Mouse (Mus musculus) cerebellum, postnatal 4 days (tissue): ENCODE measurements at regions not wholly inside any gene's neighbourhood (a gene's known extent, or its start where the extent isn't known, plus 50 kb on each side); places are given as distances from the start of the nearest gene placed in this dataset.
"Not testable (repeated sequence)": the region's sequence is repeated elsewhere in the genome, so short reads cannot be mapped to it uniquely, and the experiment has no call there.

Source experiments
- DNase-seq, 2 experiments: peaks; one replicate each; pipeline ENCODE4 v3.0.0; 2022; ENCODE audit warnings: low spot score in 2 of 2, mixed read lengths in 1 of 2

GRCm38 (mm10) chr5:39336484-39336985 is 418.7 kb downstream of the Hs3st1 start:
- DNase-seq: no peak

GRCm38 (mm10) chr5:39335321-39335720 is 420.0 kb downstream of the Hs3st1 start:
- DNase-seq: no peak

DNA sequence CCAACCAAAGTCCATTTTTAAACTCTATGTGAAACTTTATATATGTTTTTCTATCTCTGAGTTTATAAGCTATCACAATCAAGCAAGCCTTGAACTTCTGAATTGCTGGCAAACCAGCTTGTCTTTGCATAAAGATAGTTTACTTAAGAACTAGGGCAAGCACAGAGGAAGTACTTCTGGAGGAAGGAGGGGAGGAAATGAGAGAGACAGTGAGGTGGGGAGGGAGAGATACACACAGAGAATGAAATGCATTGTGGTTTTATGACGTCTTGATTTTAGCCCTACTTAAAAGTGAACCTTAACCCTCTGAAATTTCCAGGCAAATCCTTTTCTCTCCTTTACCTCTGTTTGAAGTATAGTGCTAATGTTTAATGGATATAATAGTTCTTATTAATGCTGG is 421.0 kb downstream of the Hs3st1 start:
- no peak for DNase-seq

DNA sequence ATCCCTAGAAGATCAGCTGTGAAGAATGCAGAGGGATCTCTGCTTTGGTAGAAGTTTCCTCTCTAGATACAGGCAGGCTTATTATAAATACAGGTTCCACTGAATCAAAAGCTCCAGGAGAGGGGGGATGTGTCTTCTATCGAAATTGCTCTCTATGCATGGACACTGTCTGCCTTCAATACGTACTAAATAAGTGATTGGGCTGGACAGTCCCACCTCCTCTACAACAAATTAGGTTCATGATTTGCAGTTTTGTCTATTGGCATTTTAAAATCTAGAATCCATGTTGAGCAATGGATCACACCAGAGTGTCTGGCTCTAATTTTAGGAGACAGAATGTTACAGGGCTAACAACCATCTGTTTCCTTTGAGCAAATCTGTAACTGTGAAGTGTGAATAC is 429.9 kb downstream of the Hs3st1 start:
- DNase-seq: no peak

DNA sequence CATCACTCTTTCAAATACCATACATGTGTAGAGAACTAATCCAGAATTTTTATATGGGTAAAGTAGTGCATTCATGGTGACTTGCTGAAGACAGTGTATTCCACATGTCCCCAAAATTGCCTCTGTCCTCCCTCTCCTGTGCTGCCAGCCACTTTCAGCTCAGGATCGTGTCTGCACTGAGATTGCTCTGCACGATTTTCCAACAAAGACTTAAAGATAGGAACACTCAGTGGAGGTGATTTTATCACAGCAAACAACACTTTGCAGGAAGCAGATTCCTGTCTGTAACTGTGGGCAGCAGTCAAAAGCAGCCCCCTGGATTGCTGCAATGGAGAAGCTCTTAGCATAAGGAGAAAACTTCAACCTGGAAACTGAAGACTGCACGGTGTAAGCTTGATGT is 438.8 kb downstream of the Hs3st1 start:
- no peak for DNase-seq

DNA sequence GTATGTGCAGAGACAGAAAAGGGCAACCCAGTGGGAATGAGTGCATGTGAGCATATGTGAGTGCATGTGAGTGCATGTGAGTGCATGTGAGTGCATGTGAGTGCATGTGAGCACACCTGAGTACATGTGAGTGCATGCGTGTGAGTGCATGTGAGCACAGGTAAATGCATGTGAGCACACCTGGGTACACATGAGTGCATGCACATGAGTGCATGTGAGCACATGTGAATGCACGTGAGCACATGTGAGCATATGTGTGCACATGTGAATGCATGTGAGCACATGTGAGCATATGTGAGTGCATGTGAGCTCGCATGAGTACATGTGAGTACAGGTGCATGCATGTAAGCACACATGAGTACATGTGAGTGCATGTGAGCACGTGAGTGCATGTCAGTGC is 434.6 kb upstream of the Clnk start:
- DNase-seq: no peak

- DNase-seq: no peak
Measured at GRCm38 (mm10) chr5:39305794-39306193, 429.2 kb upstream of the Clnk start.

- no peak for DNase-seq
Measured at GRCm38 (mm10) chr5:39292849-39293248, 416.2 kb upstream of the Clnk start.

- DNase-seq: no peak
Measured at GRCm38 (mm10) chr5:39281021-39281420, 404.4 kb upstream of the Clnk start.

DNA sequence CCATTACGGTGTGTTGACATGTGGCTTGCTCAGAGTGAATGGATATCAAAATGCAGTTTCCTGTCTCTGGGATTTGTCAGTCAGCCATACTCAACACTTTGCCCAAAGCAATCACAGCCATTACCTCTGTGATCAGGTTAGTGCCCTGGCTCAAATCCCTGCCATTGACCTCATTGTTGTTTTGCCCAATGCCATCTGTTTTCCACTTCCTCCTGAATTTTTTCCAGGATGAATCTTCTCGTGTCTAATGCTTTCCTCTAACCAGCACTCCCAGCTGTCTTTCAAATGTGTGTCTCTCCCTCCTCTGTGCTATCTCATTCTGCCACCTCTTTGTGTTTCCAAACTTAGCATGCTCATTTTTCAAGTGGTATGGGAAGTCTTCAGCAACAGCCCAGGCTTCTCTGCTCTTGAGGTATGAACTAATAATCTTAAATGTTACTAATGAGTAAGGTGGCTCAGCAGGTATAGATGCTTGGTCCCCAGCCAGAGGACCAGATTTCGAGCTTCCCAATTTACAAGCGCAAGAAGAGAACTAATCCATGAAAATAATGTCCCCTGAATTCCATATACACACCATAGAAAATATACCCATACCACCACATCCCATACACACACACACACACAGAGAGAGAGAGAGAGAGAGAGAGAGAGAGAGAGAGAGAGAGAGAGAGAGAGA is 397.2 kb upstream of the Clnk start:
- no peak for DNase-seq

- no peak for DNase-seq
Measured at GRCm38 (mm10) chr5:39267106-39267505, 390.5 kb upstream of the Clnk start.

- no peak for DNase-seq
Measured at GRCm38 (mm10) chr5:39260721-39261190, 384.1 kb upstream of the Clnk start.

DNA sequence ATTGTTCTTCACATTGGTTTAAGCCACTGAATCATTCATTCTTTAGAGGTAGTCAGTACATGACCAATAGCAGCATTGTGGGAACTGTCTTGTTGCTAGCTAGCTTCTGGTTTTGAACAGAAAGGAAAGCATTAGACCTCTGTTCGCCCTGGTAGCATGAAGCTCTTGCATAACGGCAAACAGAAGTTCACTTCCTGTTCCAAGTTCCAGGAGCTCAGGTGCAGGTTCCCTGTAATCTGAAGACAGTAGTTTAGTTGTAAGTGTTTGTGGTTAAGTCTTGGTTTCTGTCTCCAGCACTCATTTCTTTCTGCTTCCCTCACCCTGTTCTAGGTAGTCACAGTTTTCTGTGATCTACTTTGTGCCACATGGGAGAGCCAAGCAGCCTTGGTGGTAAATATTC is 381.1 kb upstream of the Clnk start:
- DNase-seq: no peak

DNA sequence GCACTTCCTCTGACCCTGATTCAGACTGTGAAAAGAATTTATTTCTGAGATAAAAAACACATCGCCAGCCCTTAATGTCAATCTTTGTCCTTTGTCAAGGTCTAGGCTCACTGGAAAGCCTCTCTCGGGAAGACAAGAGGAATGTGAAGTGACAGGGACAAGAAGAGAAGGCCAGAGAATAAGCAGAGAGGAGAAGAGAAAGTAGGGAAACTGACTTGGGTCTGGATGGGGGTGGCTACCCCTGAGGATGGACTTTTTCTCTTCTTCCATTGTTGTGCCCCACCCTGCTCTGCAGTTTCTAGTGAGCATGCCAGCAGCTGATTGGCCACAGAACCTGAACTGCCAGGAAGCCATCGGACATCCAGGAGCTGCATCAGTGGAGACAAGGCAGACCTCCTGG is 375.6 kb upstream of the Clnk start:
- DNase-seq: no peak

- no peak for DNase-seq
Measured at GRCm38 (mm10) chr5:39251021-39251420, 374.4 kb upstream of the Clnk start.

DNA sequence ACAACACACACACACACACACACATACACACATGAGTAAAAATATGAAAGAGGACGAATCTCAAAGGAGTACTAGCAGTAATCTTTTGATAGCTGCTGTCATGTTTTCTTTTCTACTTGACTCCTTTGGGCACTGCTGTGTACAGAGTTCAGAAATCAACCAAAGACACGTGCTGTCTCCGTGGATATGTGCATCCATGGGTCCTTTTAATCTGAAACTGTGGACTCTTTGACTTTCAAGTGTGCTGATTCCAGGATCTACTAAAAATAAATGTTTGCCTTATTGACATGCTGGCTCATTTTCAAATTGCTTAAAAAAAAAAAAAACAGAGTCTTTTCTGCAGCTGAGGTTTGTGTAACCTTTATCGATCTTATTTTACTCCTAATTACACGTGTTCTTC is 343.1 kb upstream of the Clnk start:
- no peak for DNase-seq

- DNase-seq: no peak
Measured at GRCm38 (mm10) chr5:39216326-39216725, 339.7 kb upstream of the Clnk start.

GRCm38 (mm10) chr5:39215016-39215415 is 338.4 kb upstream of the Clnk start:
- DNase-seq: no peak

- no peak for DNase-seq
Measured at GRCm38 (mm10) chr5:39212550-39212949, 335.9 kb upstream of the Clnk start.

GRCm38 (mm10) chr5:39198856-39199255 is 322.2 kb upstream of the Clnk start:
- DNase-seq: no peak

DNA sequence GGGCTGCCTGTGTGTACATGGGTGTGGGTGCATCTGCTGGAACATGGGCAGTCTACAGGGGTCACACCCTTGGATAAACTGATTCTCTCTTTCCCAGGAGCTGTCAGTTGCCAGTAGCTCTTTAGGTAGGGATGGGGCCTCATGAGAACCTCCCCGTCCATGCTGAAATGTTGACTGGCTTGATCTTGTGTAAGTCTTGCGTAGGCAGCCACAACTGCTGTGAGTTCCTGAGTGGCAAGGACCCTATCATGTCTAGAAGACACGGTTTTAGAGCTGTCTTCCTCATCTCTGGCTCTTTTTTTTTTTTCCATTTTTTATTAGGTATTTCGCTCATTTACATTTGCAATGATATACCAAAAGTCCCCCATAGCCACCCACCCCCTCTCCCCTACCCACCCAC is 314.5 kb upstream of the Clnk start:
- DNase-seq: not testable (repeated sequence)

DNA sequence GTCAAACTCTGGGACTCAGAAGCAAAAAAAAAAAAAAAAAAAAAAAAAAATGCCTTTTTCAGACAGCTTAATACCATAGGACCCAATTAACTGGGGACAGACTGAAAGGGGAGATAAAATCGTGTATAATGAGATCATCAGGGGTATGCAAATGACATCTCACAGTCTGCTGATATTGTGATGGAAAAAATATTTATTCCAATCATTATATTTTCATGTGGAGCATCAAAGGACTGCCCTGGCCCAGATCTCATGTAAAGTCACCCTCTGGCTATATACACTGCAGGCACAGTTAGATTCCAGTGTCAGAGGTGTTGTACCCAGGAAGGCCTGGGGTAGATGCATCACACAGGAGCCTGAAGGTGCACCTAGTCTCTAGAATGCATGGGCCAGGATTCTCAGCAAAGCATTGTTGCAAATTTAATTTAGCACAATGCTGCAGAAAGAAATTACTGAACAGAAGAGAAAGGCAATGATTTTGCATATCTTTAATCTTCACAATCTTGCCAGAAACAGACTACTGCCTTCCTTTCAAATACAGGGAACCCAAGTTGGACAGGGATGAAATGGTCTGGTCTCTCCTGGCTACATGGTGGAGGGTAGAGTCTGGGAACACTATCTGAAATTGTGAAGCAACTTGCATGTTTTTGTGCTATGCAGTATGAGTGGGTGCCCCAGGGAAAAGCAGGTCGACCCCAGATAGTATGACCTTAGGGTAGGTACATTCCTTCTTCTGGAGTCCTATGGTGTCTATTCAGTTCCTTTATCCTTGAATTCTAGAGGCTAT is 305.2 kb upstream of the Clnk start:
- no peak for DNase-seq

DNA sequence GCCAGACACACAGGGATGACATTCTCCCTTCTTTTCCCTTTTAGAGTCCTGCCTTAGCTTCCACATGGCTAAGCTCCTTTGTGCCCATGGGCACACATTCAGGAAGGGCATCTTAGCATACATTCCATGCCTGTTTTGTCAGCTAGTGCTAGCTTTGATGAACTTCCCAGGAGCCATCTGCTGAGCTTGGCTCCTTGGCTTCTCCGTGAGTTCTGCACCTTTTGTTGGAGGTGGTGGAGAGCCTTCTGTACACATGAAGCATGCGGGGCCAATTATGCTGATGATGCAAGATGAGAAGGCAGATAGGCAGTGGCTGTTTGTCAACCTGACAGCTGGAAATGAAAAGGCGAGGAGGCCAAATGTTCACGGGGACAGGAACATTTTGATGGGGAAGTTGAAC is 304.4 kb upstream of the Clnk start:
- DNase-seq: peak in 1 of 2 experiments; percentile 13
